Mouse (Mus musculus): Measurements from ENCODE around the gene Camk2g.

GRCm38 (mm10) chr14:20827491-20827890 is 33.6 kb upstream of the Camk2g start:
- TF ChIP-seq TAL1 (IDR thresholded peaks at IDR 0.05; ENCODE audit: low read length) (no peak), GATA1 (IDR thresholded peaks at IDR 0.05; ENCODE audit: low read length) (no peak)
